Mouse (Mus musculus): ENCODE measurements around the gene Ano6. TPM values are rescaled to one million over a fixed set of nuclear protein-coding genes. Genes with fewer than 3 reads are reported as not detected.

Gene Ano6
- total and polyA plus RNA-seq, 3 experiments, result 14.9 to 27.0 (median 18.4) TPM

- Histone ChIP-seq H3K9ac (ENCODE audit: insufficient read depth, low read depth) (no peak overlapping the region), H3K4me1 (ENCODE audit: control insufficient read depth in 1 of 2, insufficient read depth in 2 of 2) (peaks cover 29 to 92% of the 10 kb centered on the region in 2 experiments), H3K79me2 (replicated peaks; ENCODE audit: control insufficient read depth, extremely low read depth, insufficient read depth, poor library complexity, severe bottlenecking) (peaks cover 39% of the 10 kb centered on the region), H3K4me2 (ENCODE audit: insufficient read depth, low read depth, poor library complexity, severe bottlenecking) (no peak overlapping the region), H3K27ac (ENCODE audit: insufficient read depth, low read depth) (no peak overlapping the region), H3K4me3 (replicated peaks in 1 of 3; ENCODE audit: low read depth in 2 of 3, low read length in 2 of 3, poor library complexity in 1 of 3) (no peak overlapping the region), H3K9me3 (replicated peaks; ENCODE audit: low read length) (no peaks in the 10 kb centered on the region), H3K36me3 (replicated peaks in 1 of 2; ENCODE audit: control insufficient read depth in 1 of 2, insufficient read depth in 1 of 2, low read length in 1 of 2) (peaks cover 2 to 29% of the 10 kb centered on the region in 2 experiments), H3K27me3 (replicated peaks) (no peaks in the 10 kb centered on the region)
- DNase-seq (ENCODE audit: extremely low read depth), result no peak
- in situ Hi-C loops (cut with MboI; ENCODE audit: low pct_ligation_motif_present, low pct_unique_long_range_greater_than_20kb, low sequenced_read_pairs) (no loop called here), dilution Hi-C loops (cut with MboI; ENCODE audit: extremely low pct_ligation_motif_present, extremely low pct_unique_long_range_greater_than_20kb, low sequenced_read_pairs) (no loop called here)
- TF ChIP-seq MAFK (IDR thresholded peaks at IDR 0.05; ENCODE audit: insufficient replicate concordance, low read length), result no peak
- TF ChIP-seq BHLHE40 (IDR thresholded peaks at IDR 0.05; ENCODE audit: low read depth, low read length), result no peak
- TF ChIP-seq CHD1 (IDR thresholded peaks at IDR 0.05; ENCODE audit: low read depth, low read length), result no peak
- no peak for TF ChIP-seq ELF1 (IDR thresholded peaks at IDR 0.05; ENCODE audit: low read depth, low read length)
- TF ChIP-seq TBP (conservative IDR thresholded peaks at IDR 0.05; ENCODE audit: low read depth, low read length), result no peak
- TF ChIP-seq MAZ (IDR thresholded peaks at IDR 0.05; ENCODE audit: low read depth, low read length), result no peak
- TF ChIP-seq ZMIZ1 (IDR thresholded peaks at IDR 0.05; ENCODE audit: low read depth, low read length), result no peak
- TF ChIP-seq NELFE (IDR thresholded peaks at IDR 0.05; ENCODE audit: low read depth, low read length), result no peak
- no peak for TF ChIP-seq USF1 (IDR thresholded peaks at IDR 0.05; ENCODE audit: low read depth, low read length)
- no peak for TF ChIP-seq JUND (conservative IDR thresholded peaks at IDR 0.05; ENCODE audit: low read depth, low read length)
- no peak for TF ChIP-seq EP300 (IDR thresholded peaks at IDR 0.05; ENCODE audit: low read length)
- no peak for TF ChIP-seq E2F4 (IDR thresholded peaks at IDR 0.05; ENCODE audit: insufficient replicate concordance, low read depth, low read length)
- no peak for TF ChIP-seq UBTF (IDR thresholded peaks at IDR 0.05; ENCODE audit: low read depth, low read length)
- no peak for TF ChIP-seq IRF4 (IDR thresholded peaks at IDR 0.05; ENCODE audit: low read depth, low read length)
- no peak for TF ChIP-seq POLR2A (IDR thresholded peaks at IDR 0.05; ENCODE audit: low read depth, low read length)
- TF ChIP-seq CTCF (conservative IDR thresholded peaks at IDR 0.05 in 1 of 2, IDR thresholded peaks at IDR 0.05 in 1 of 2; ENCODE audit: low read depth in 2 of 2, low read length in 2 of 2), result no peak
- TF ChIP-seq MAX (IDR thresholded peaks at IDR 0.05; ENCODE audit: low read length), result no peak
Observed at GRCm38 (mm10) chr15:95799632-95800031, 9.0 kb downstream of the Ano6 start.

GRCm38 (mm10) chr15:95800051-95800450 lies 9.4 kb downstream of the Ano6 start:
- dilution Hi-C loops (cut with MboI; ENCODE audit: extremely low pct_ligation_motif_present, extremely low pct_unique_long_range_greater_than_20kb, low sequenced_read_pairs), result no loop called here
- Histone ChIP-seq H3K27ac (ENCODE audit: insufficient read depth, low read depth) (no peak overlapping the region), H3K27me3 (replicated peaks) (no peaks in the 10 kb centered on the region), H3K79me2 (replicated peaks; ENCODE audit: control insufficient read depth, extremely low read depth, insufficient read depth, poor library complexity, severe bottlenecking) (peaks cover 39% of the 10 kb centered on the region), H3K4me1 (ENCODE audit: control insufficient read depth in 1 of 2, insufficient read depth in 2 of 2) (peaks cover 34 to 92% of the 10 kb centered on the region in 2 experiments), H3K4me2 (ENCODE audit: insufficient read depth, low read depth, poor library complexity, severe bottlenecking) (no peak overlapping the region), H3K36me3 (replicated peaks in 1 of 2; ENCODE audit: control insufficient read depth in 1 of 2, insufficient read depth in 1 of 2, low read length in 1 of 2) (peaks cover 2 to 29% of the 10 kb centered on the region in 2 experiments), H3K9ac (ENCODE audit: insufficient read depth, low read depth) (no peak overlapping the region), H3K9me3 (replicated peaks; ENCODE audit: low read length) (no peaks in the 10 kb centered on the region), H3K4me3 (replicated peaks in 1 of 3; ENCODE audit: low read depth in 2 of 3, low read length in 2 of 3, poor library complexity in 1 of 3) (no peak overlapping the region)
- DNase-seq (ENCODE audit: extremely low read depth), result no peak
- TF ChIP-seq ETS1 (conservative IDR thresholded peaks at IDR 0.05; ENCODE audit: low read depth, low read length) (no peak), JUND (conservative IDR thresholded peaks at IDR 0.05; ENCODE audit: low read depth, low read length) (no peak), ZMIZ1 (IDR thresholded peaks at IDR 0.05; ENCODE audit: low read depth, low read length) (no peak), ZC3H11A (IDR thresholded peaks at IDR 0.05; ENCODE audit: low read depth, low read length) (no peak), SIN3A (IDR thresholded peaks at IDR 0.05; ENCODE audit: low read length) (no peak), USF1 (IDR thresholded peaks at IDR 0.05; ENCODE audit: low read depth, low read length) (no peak), TBP (conservative IDR thresholded peaks at IDR 0.05; ENCODE audit: low read depth, low read length) (no peak), BHLHE40 (IDR thresholded peaks at IDR 0.05; ENCODE audit: low read depth, low read length) (no peak), IRF4 (IDR thresholded peaks at IDR 0.05; ENCODE audit: low read depth, low read length) (no peak), NELFE (IDR thresholded peaks at IDR 0.05; ENCODE audit: low read depth, low read length) (no peak), ZNF384 (IDR thresholded peaks at IDR 0.05; ENCODE audit: low read depth, low read length) (no peak), ZKSCAN1 (IDR thresholded peaks at IDR 0.05; ENCODE audit: borderline replicate concordance, low read depth, low read length) (no peak), POLR2AphosphoS2 (IDR thresholded peaks at IDR 0.05; ENCODE audit: low read depth, low read length) (no peak), MAZ (IDR thresholded peaks at IDR 0.05; ENCODE audit: low read depth, low read length) (no peak), CHD2 (IDR thresholded peaks at IDR 0.05; ENCODE audit: low read length) (no peak), POLR2A (IDR thresholded peaks at IDR 0.05; ENCODE audit: low read depth, low read length) (no peak), GABPA (IDR thresholded peaks at IDR 0.05; ENCODE audit: insufficient replicate concordance, low read depth, low read length) (no peak)
- in situ Hi-C loops (cut with MboI; ENCODE audit: low pct_ligation_motif_present, low pct_unique_long_range_greater_than_20kb, low sequenced_read_pairs), result no loop called here

All from CH12.LX (cell line).